In the genomic region with DNA sequence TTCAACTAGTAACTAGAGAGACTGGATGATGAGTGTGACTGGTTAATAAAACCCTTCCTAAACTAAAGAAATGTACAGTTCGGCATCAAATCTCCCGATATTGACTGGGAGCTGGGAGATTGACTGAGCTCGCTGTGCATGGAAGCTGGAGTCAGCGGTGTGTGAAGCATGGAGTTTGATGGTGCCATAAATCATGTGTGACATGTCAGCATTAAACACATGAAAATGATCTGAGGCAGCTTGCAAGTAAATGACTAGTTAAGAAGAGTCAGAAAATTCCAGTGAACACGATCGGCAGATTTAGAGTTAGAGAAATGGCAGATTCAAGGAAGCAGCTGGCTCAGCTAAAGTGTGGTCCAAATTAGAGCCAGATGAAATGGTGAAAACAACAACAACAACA, we compare ENCODE assay signal across 26 mouse cellular contexts.
A peak's percentile ranks its signal among the peaks of the same experiment; 100 is the strongest.
DNase-seq lines count a peak whose midpoint lies in the region; ATAC-seq and TF ChIP-seq lines count a peak whose summit lies in the region.
"Had no signal": no experiment of that assay in that cellular context is flagged by ENCODE, and none has a peak within 500 bp of the region (broad histone marks: within the 10 kb centered on the region; RNA-seq: fewer than 3 reads in every experiment).

No protein-coding gene starts in this region.

- H3K4me2 ChIP-seq in hindbrain, embryonic 14.5 days (replicated peaks), result no peak overlapping the region
- no peak overlapping the region for H3K4me2 ChIP-seq in hindbrain, embryonic 13.5 days
- no peak overlapping the region for H3K4me2 ChIP-seq in midbrain, postnatal 0 days (ENCODE audit: low read depth, low read length, poor library complexity, severe bottlenecking)
- H3K4me2 ChIP-seq in midbrain, embryonic 15.5 days, result no peak overlapping the region
- H3K4me2 ChIP-seq: heart, embryonic 15.5 days; kidney, embryonic 15.5 days; limb, embryonic 13.5 days; liver, embryonic 12.5 days; midbrain, embryonic 11.5 days; neural tube, embryonic 12.5 days had no signal

- peak; percentile 34 for DNase-seq in hindbrain, embryonic 14.5 days (ENCODE audit: low spot score)
- peak; percentile 2 for DNase-seq in midbrain, postnatal 0 days (ENCODE audit: low spot score)
- DNase-seq in forelimb bud, embryonic 11.5 days (ENCODE audit: low read depth, low spot score), result peak; percentile 70
- no peak for DNase-seq in gastrocnemius, postnatal 25 days
- DNase-seq: adrenal gland, adult 2 months; B cell, adult 2 months; cerebellum, adult 11-12 months; cerebellum, postnatal 10 days; gastrocnemius, postnatal 36 days; heart, postnatal 36 days; lung, adult 18-20 months; lung, postnatal 10 days had no signal

- WGBS in hindbrain, embryonic 14.5 days, result 71% methylated on average over 6 of the region's 6 CpGs
- WGBS in hindbrain, embryonic 13.5 days, result 76% methylated on average over 6 of the region's 6 CpGs
- 91% methylated on average over 6 of the region's 6 CpGs for WGBS in midbrain, postnatal 0 days
- WGBS in midbrain, embryonic 15.5 days, result 90% methylated on average over 6 of the region's 6 CpGs

- H3K27ac ChIP-seq in hindbrain, embryonic 14.5 days, result no peak overlapping the region
- no peak overlapping the region for H3K27ac ChIP-seq in hindbrain, embryonic 13.5 days
- no peak overlapping the region for H3K27ac ChIP-seq in midbrain, postnatal 0 days (ENCODE audit: low read depth, low read length)
- H3K27ac ChIP-seq in midbrain, embryonic 15.5 days, result no peak overlapping the region
- H3K27ac ChIP-seq: forebrain, embryonic 10.5 days; heart, embryonic 15.5 days; kidney, embryonic 15.5 days; limb, embryonic 13.5 days; liver, embryonic 12.5 days; neural tube, embryonic 12.5 days had no signal

- H3K36me3 ChIP-seq in hindbrain, embryonic 14.5 days (replicated peaks; ENCODE audit: control insufficient read depth, insufficient read depth), result no peaks in the 10 kb centered on the region
- H3K36me3 ChIP-seq in hindbrain, embryonic 13.5 days, result no peaks in the 10 kb centered on the region
- H3K36me3 ChIP-seq in midbrain, postnatal 0 days (ENCODE audit: insufficient read depth, low read length), result no peaks in the 10 kb centered on the region
- no peaks in the 10 kb centered on the region for H3K36me3 ChIP-seq in midbrain, embryonic 15.5 days (replicated peaks)
- H3K36me3 ChIP-seq: forebrain, embryonic 10.5 days; G1E; heart, embryonic 15.5 days; kidney, embryonic 15.5 days; limb, embryonic 13.5 days; liver, embryonic 12.5 days; neural tube, embryonic 12.5 days had no signal

- no peak for TF ChIP-seq CTCF in midbrain, postnatal 0 days (IDR thresholded peaks at IDR 0.05)

- no peaks in the 10 kb centered on the region for H3K4me1 ChIP-seq in hindbrain, embryonic 14.5 days (replicated peaks; ENCODE audit: control insufficient read depth, insufficient read depth, low read length)
- H3K4me1 ChIP-seq in hindbrain, embryonic 13.5 days (replicated peaks), result no peaks in the 10 kb centered on the region
- H3K4me1 ChIP-seq in midbrain, postnatal 0 days (ENCODE audit: insufficient read depth, low read length), result no peaks in the 10 kb centered on the region
- no peaks in the 10 kb centered on the region for H3K4me1 ChIP-seq in midbrain, embryonic 15.5 days
- H3K4me1 ChIP-seq: forebrain, embryonic 10.5 days; heart, embryonic 15.5 days; kidney, embryonic 15.5 days; liver, embryonic 12.5 days; neural tube, embryonic 12.5 days had no signal

- no peak overlapping the region for H3K4me3 ChIP-seq in hindbrain, embryonic 14.5 days (replicated peaks; ENCODE audit: low read length)
- no peak overlapping the region for H3K4me3 ChIP-seq in hindbrain, embryonic 13.5 days
- H3K4me3 ChIP-seq in midbrain, postnatal 0 days (ENCODE audit: low read depth, low read length), result no peak overlapping the region
- H3K4me3 ChIP-seq in midbrain, embryonic 15.5 days, result no peak overlapping the region
- H3K4me3 ChIP-seq: forebrain, embryonic 10.5 days; heart, embryonic 15.5 days; kidney, embryonic 15.5 days; limb, embryonic 13.5 days; liver, embryonic 12.5 days; neural tube, embryonic 12.5 days had no signal

- no peak overlapping the region for H3K9ac ChIP-seq in hindbrain, embryonic 14.5 days
- no peak overlapping the region for H3K9ac ChIP-seq in hindbrain, embryonic 13.5 days
- no peak overlapping the region for H3K9ac ChIP-seq in midbrain, postnatal 0 days (replicated peaks; ENCODE audit: low read length, poor library complexity, severe bottlenecking)
- H3K9ac ChIP-seq in midbrain, embryonic 15.5 days, result no peak overlapping the region
- H3K9ac ChIP-seq: heart, embryonic 15.5 days; kidney, embryonic 15.5 days; limb, embryonic 13.5 days; liver, embryonic 12.5 days; neural tube, embryonic 12.5 days had no signal

- no peaks in the 10 kb centered on the region for H3K9me3 ChIP-seq in hindbrain, embryonic 14.5 days (ENCODE audit: control insufficient read depth, low read length)
- 0 out of 2 replicates have a peak, but pooled peaks cover 7% of the 10 kb centered on the region for H3K9me3 ChIP-seq in hindbrain, embryonic 13.5 days
- H3K9me3 ChIP-seq in midbrain, postnatal 0 days (ENCODE audit: low read length), result 0 out of 2 replicates have a peak, but pooled peaks cover 4% of the 10 kb centered on the region
- H3K9me3 ChIP-seq in midbrain, embryonic 15.5 days, result no peaks in the 10 kb centered on the region
- H3K9me3 ChIP-seq: forebrain, embryonic 10.5 days; G1E; heart, embryonic 15.5 days; kidney, embryonic 15.5 days; limb, embryonic 13.5 days; liver, embryonic 12.5 days; neural tube, embryonic 12.5 days had no signal

- no peaks in the 10 kb centered on the region for H3K27me3 ChIP-seq in hindbrain, embryonic 14.5 days (ENCODE audit: control insufficient read depth, insufficient read depth, low read length)
- H3K27me3 ChIP-seq in hindbrain, embryonic 13.5 days, result no peaks in the 10 kb centered on the region
- no peaks in the 10 kb centered on the region for H3K27me3 ChIP-seq in midbrain, postnatal 0 days (ENCODE audit: insufficient read depth, low read length)
- H3K27me3 ChIP-seq in midbrain, embryonic 15.5 days (replicated peaks), result no peaks in the 10 kb centered on the region
- H3K27me3 ChIP-seq: CH12.LX; heart, embryonic 15.5 days; kidney, embryonic 15.5 days; limb, embryonic 13.5 days; liver, embryonic 12.5 days; neural tube, embryonic 12.5 days had no signal

- no peak for ATAC-seq in hindbrain, embryonic 14.5 days (ENCODE audit: low FRiP score)
- no peak for ATAC-seq in hindbrain, embryonic 13.5 days (ENCODE audit: low FRiP score)
- no peak for ATAC-seq in midbrain, postnatal 0 days (ENCODE audit: low FRiP score)
- ATAC-seq in midbrain, embryonic 15.5 days (replicated peaks), result no peak
- ATAC-seq in monocyte, adult 5-6 weeks (replicated peaks; ENCODE audit: insufficient number of reproducible peaks, low FRiP score, low TSS enrichment, poor library complexity, severe bottlenecking), result no peak
- ATAC-seq: forebrain, embryonic 16.5 days; inflammation-experienced regulatory T-cells, adult 6 months; liver, embryonic 12.5 days had no signal
